Mouse (Mus musculus) hindbrain, embryonic 14.5 days (tissue): ENCODE results near the gene Borcs8. TPM values are rescaled to one million over a fixed set of nuclear protein-coding genes. Genes with fewer than 3 reads are reported as not detected.

Experiments used
- ATAC-seq: fragments of 200-750 bp; cut with Nextera tagmentation; 2 replicates; pipeline ENCODE4 v1.8.0; 2017; ENCODE audit warnings: moderate number of reproducible peaks, mild to moderate bottlenecking, moderate TSS enrichment, moderate library complexity; ENCODE audit not compliant: low FRiP score
- DNase-seq: peaks from one replicate; pipeline ENCODE4 v3.0.0-alpha.2; 2015; ENCODE audit warnings: low spot score
- H3K27ac ChIP-seq: fragments of 300-500 bp; sonication (generic); 2 replicates; pipeline ENCODE4 v1.5.1; 2014; ENCODE audit warnings: mild to moderate bottlenecking, moderate library complexity
- H3K27me3 ChIP-seq: fragments of 300-500 bp; sonication (generic); 2 replicates; pipeline ENCODE4 v1.6.1; 2014; ENCODE audit warnings: mild to moderate bottlenecking, low read length, mixed read lengths; ENCODE audit not compliant: control insufficient read depth, insufficient read depth
- H3K36me3 ChIP-seq: fragments of 300-500 bp; sonication (generic); replicated peaks from 2 replicates; pipeline ENCODE4 v1.6.1; 2014; ENCODE audit not compliant: control insufficient read depth, insufficient read depth
- H3K4me1 ChIP-seq: fragments of 300-500 bp; sonication (generic); replicated peaks from 2 replicates; pipeline ENCODE4 v1.6.1; 2014; ENCODE audit warnings: antibody characterized with exemption, low read length, mixed read lengths; ENCODE audit not compliant: control insufficient read depth, insufficient read depth
- H3K4me2 ChIP-seq: fragments of 300-500 bp; sonication (generic); replicated peaks from 2 replicates; pipeline ENCODE4 v1.6.1; 2014; ENCODE audit warnings: mild to moderate bottlenecking, moderate library complexity
- H3K4me3 ChIP-seq: fragments of 300-500 bp; sonication (generic); replicated peaks from 2 replicates; pipeline ENCODE4 v1.5.1; 2014; ENCODE audit warnings: mild to moderate bottlenecking, low read length
- H3K9ac ChIP-seq: fragments of 300-500 bp; sonication (generic); 2 replicates; pipeline ENCODE4 v1.6.1; 2014
- H3K9me3 ChIP-seq: fragments of 300-500 bp; sonication (generic); 2 replicates; pipeline ENCODE4 v1.6.1; 2016; ENCODE audit warnings: low read length; ENCODE audit not compliant: control insufficient read depth
- WGBS: fragments of 180-500 bp; shearing (Covaris S2); extraction: QIAGEN DNeasy Blood & Tissue Kit; methylation state at CpG from one replicate; pipeline ENCODE4 v1.1.7; 2014; 5-methylcytosine and 5-hydroxymethylcytosine counted together
- polyA plus RNA-seq: library from polyadenylated mRNA; unstranded; fragments of >200 nt; fragmentation: Nextera tagmentation; extraction: Ambion mirVana; gene quantifications from 2 replicates; pipeline ENCODE4 v1.2.1, GENCODE M21; 2014

The Borcs8 gene
- polyA plus RNA-seq, 1 experiment from 2014 or later, result 62.1 TPM

DNA sequence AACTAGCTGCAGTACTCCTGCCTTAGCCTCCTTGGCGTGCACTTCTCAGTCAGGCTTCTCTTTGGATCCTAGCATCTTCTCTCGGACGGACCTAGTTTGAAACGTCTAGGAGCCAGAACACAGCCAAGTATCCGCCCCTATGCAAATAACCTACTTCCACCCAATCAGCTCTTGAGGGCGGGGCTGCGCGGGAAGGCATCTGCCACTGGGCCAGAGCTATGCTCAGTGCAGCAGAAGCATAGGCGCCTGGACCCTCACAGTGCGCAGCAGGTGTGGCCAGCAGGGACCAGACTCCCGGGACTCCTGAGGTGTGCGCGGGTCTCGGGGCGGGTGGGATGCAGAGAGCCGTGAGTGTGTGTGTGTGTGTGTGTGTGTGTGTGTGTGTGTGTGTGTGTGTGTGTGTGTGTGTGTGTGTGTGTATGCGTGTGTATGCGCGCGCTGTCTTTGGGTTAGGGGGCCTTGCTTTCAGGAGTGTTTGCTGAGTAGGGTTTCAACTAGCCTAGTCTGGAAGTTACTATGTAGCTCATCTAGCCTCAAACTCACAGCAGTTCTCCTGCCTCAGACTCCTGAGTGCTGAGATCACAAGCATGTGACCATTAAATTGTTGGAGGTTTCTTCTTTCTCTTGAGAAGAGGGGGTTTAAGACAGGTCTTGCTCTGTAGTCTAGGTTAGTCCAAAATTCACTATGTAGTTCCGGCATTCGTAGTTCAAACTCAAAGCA lies 13.4 kb downstream of the Borcs8 start:
- H3K9me3 ChIP-seq, result no peaks in the 10 kb centered on the region
- H3K4me1 ChIP-seq, result no peaks in the 10 kb centered on the region
- 13% methylated on average over 22 of the region's 22 CpGs for WGBS
- no peak overlapping the region for H3K27ac ChIP-seq
- H3K4me3 ChIP-seq, result no peak overlapping the region
- no peak overlapping the region for H3K9ac ChIP-seq
- ATAC-seq, result peak; percentile 90
- no peaks in the 10 kb centered on the region for H3K27me3 ChIP-seq
- peaks cover under 1% of the 10 kb centered on the region; the same call in 1 of the 2 replicates for H3K36me3 ChIP-seq
- DNase-seq, result peak; percentile 69
- peak overlapping the region; percentile 17; the same call in 1 of the 2 replicates for H3K4me2 ChIP-seq

GRCm38 (mm10) chr8:70157240-70157800 lies 18.0 kb downstream of the Borcs8 start:
- ATAC-seq, result no peak
- WGBS, result 88% methylated on average over 1 of the region's 1 CpGs

GRCm38 (mm10) chr8:70158069-70158853 lies 19.0 kb downstream of the Borcs8 start:
- H3K4me2 ChIP-seq, result peak overlapping the region; percentile 69
- no peaks in the 10 kb centered on the region for H3K9me3 ChIP-seq
- DNase-seq (peak; percentile 81), ATAC-seq (peak; percentile 93)
- H3K4me3 ChIP-seq, result peak overlapping the region; percentile 42
- H3K9ac ChIP-seq, result peak overlapping the region; percentile 57
- no peaks in the 10 kb centered on the region for H3K27me3 ChIP-seq
- H3K27ac ChIP-seq, result 0 out of 2 replicates have a peak overlapping the region, but pooled peaks have one; percentile 11
- no peaks in the 10 kb centered on the region for H3K4me1 ChIP-seq
- no peaks in the 10 kb centered on the region for H3K36me3 ChIP-seq
- WGBS, result 13% methylated on average over 38 of the region's 40 CpGs

More at GRCm38 (mm10) chr8:70157240-70157800, 18.0 kb downstream of the Borcs8 start:
- Histone ChIP-seq H3K4me3 (no peak overlapping the region), H3K27me3 (no peaks in the 10 kb centered on the region), H3K4me2 (no peak overlapping the region), H3K9ac (no peak overlapping the region), H3K9me3 (no peaks in the 10 kb centered on the region), H3K36me3 (no peaks in the 10 kb centered on the region), H3K27ac (no peak overlapping the region), H3K4me1 (no peaks in the 10 kb centered on the region)
- DNase-seq, result no peak

- no peak overlapping the region for H3K9ac ChIP-seq
- no peak overlapping the region for H3K4me3 ChIP-seq
- ATAC-seq (no peak), DNase-seq (no peak)
- H3K4me1 ChIP-seq, result no peaks in the 10 kb centered on the region
- H3K4me2 ChIP-seq, result peak overlapping the region; percentile 69; the same call in 1 of the 2 replicates
- H3K9me3 ChIP-seq, result no peaks in the 10 kb centered on the region
- WGBS, result 86% methylated on average over 4 of the region's 4 CpGs
- H3K27me3 ChIP-seq, result no peaks in the 10 kb centered on the region
- no peaks in the 10 kb centered on the region for H3K36me3 ChIP-seq
- no peak overlapping the region for H3K27ac ChIP-seq
Measured at GRCm38 (mm10) chr8:70159211-70159610, 19.9 kb downstream of the Borcs8 start.

GRCm38 (mm10) chr8:70160015-70160414 lies 20.7 kb downstream of the Borcs8 start:
- H3K9me3 ChIP-seq, result no peaks in the 10 kb centered on the region
- no peaks in the 10 kb centered on the region for H3K27me3 ChIP-seq
- ATAC-seq (no peak), DNase-seq (no peak)
- H3K4me1 ChIP-seq, result no peaks in the 10 kb centered on the region
- H3K4me2 ChIP-seq, result no peak overlapping the region
- H3K4me3 ChIP-seq, result no peak overlapping the region
- H3K36me3 ChIP-seq, result no peaks in the 10 kb centered on the region
- H3K9ac ChIP-seq, result no peak overlapping the region
- H3K27ac ChIP-seq, result no peak overlapping the region
- WGBS, result 64% methylated on average over 13 of the region's 13 CpGs

- no peaks in the 10 kb centered on the region for H3K9me3 ChIP-seq
- no peak overlapping the region for H3K4me3 ChIP-seq
- DNase-seq, result no peak
- WGBS, result 82% methylated on average over 3 of the region's 3 CpGs
- H3K36me3 ChIP-seq, result no peaks in the 10 kb centered on the region
- H3K4me2 ChIP-seq, result no peak overlapping the region
- H3K27me3 ChIP-seq, result 0 out of 2 replicates have a peak, but pooled peaks cover 6% of the 10 kb centered on the region
- no peak overlapping the region for H3K27ac ChIP-seq
- H3K4me1 ChIP-seq, result peaks cover 7% of the 10 kb centered on the region; the same call in 1 of the 2 replicates
- ATAC-seq, result no peak
- no peak overlapping the region for H3K9ac ChIP-seq
Measured at GRCm38 (mm10) chr8:70163316-70163715, 24.0 kb downstream of the Borcs8 start.

GRCm38 (mm10) chr8:70166504-70167110 lies 27.3 kb downstream of the Borcs8 start:
- DNase-seq (peak; percentile 79), ATAC-seq (peak; percentile 77)
- Histone ChIP-seq H3K4me3 (peak overlapping the region; percentile 19), H3K9me3 (no peaks in the 10 kb centered on the region), H3K27ac (no peak overlapping the region), H3K9ac (peak overlapping the region; percentile 45; the same call in 1 of the 2 replicates), H3K4me2 (peak overlapping the region; percentile 52), H3K36me3 (no peaks in the 10 kb centered on the region), H3K4me1 (peaks cover 10% of the 10 kb centered on the region), H3K27me3 (0 out of 2 replicates have a peak, but pooled peaks cover 6% of the 10 kb centered on the region)
- 3% methylated on average over 21 of the region's 21 CpGs for WGBS

DNA sequence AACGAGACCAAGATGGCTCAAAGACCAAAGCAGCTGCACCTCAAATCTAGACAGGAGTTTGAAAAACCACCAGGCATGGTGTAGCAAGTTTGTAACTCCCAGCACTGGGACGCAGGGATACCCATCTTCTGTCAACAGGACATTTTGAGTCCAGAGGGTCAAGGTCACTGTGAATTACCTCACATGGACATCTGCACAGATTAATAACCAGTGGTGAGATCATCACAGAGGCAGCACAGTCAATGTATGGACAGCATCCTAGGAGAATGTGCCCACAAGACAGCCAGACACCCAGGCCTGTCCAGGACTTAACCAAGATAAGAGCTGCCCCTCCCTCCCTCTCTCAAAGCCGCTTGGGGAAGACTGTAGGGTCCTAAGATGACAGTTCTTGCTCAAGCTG lies 30.8 kb downstream of the Borcs8 start:
- DNase-seq (no peak), ATAC-seq (no peak)
- 94% methylated on average over 3 of the region's 3 CpGs for WGBS
- H3K9ac ChIP-seq, result no peak overlapping the region
- H3K9me3 ChIP-seq, result no peaks in the 10 kb centered on the region
- H3K27me3 ChIP-seq, result 0 out of 2 replicates have a peak, but pooled peaks cover 6% of the 10 kb centered on the region
- no peaks in the 10 kb centered on the region for H3K36me3 ChIP-seq
- no peak overlapping the region for H3K27ac ChIP-seq
- H3K4me2 ChIP-seq, result no peak overlapping the region
- H3K4me3 ChIP-seq, result no peak overlapping the region
- H3K4me1 ChIP-seq, result peaks cover 21% of the 10 kb centered on the region
